Mouse (Mus musculus): ENCODE measurements at regions not wholly inside any gene's neighbourhood (a gene's known extent, or its start where the extent isn't known, plus 50 kb on each side); places are given as distances from the start of the nearest gene placed in this dataset.

DNA sequence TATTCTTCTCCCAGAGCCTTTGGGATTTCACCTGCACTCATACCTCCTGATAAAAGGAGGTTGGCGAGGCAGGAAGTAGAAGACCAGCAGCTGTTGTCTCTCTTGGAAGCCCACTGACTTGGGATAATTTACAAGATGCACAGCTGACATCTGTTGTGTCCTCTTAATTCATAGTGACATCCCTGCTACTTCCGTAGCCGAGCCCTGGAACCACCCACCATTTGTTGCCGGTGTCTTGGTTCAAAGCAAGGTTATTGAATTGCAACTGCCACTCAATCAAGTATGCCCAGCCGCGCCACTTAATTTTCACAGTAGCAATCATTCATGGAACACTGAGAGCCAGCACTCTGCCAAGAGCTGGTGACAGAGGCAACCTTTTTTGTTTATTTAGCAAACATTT, 151.8 kb upstream of the Masp1 start:
- peak; percentile 57 to 58 for DNase-seq

DNA sequence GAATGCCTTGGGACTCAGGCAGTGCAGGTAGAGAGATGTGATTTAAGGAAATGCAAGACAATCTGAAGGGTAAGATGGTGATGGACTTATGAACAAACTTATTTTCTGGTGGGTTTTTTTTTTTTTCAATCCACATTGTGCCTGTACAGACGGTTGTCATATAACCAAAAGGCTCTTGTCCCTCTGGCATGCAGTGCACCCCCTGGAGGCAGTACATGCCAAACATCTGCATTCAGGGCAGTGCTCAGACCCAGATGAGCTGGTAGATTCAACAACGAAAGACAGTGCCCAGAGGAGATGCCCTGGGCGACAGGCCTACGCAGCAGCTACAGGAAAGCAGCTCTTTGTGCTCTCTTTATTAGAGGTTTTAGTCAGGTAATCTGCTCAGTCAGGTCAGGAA, 149.5 kb upstream of the Masp1 start:
- DNase-seq: no peak

DNA sequence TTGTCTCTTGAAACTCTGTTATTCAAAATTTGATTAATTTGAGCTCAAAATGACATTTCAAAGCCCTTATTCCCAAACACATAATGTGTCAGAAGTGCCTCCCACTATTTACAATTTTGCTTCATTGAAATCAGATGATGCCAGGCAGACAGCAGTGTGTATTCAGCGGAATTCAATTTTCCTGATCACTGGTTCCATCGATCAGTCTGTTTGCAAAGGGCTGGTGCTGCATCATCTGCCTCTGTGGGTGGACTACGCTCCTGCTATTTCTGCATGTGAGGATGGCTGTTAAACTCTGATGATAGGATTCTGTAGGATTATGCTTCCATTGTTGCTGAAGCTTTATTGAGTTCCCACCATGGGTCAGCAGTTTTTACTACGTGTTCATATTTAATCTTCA, 149.0 kb upstream of the Masp1 start:
- no peak for DNase-seq

Measured in cerebellum, postnatal 10 days (tissue).